Mouse (Mus musculus) G1E (cell line): Measurements from ENCODE around the gene Col4a1. TPM values are rescaled to one million over a fixed set of nuclear protein-coding genes. Genes with fewer than 3 reads are reported as not detected.

Experiments used
- ATAC-seq: 2 replicates; pipeline ENCODE4 v1.8.0; 2016; ENCODE audit warnings: mild to moderate bottlenecking; ENCODE audit not compliant: insufficient number of reproducible peaks, poor library complexity, low FRiP score, severe bottlenecking; ENCODE audit errors: extremely low read depth
- DNase-seq: peaks from one replicate; pipeline ENCODE4 v3.0.0; 2012; ENCODE audit warnings: low spot score
- H3K27me3 ChIP-seq: 2 replicates; pipeline ENCODE4 v1.6.1; 2012; ENCODE audit warnings: mild to moderate bottlenecking, low read length, inconsistent platforms; ENCODE audit not compliant: insufficient read depth
- H3K36me3 ChIP-seq: replicated peaks from 2 replicates; pipeline ENCODE3; 2012; ENCODE audit warnings: mild to moderate bottlenecking, inconsistent platforms
- H3K4me1 ChIP-seq: 2 replicates; pipeline ENCODE4 v1.6.1; 2012; ENCODE audit warnings: low read depth, low read length, inconsistent platforms, mixed read lengths; ENCODE audit not compliant: insufficient read depth
- H3K4me3 ChIP-seq: 2 replicates; pipeline ENCODE4 v1.5.1; 2012; ENCODE audit warnings: low read depth, mild to moderate bottlenecking, inconsistent platforms, low read length, moderate library complexity, mixed read lengths
- H3K9me3 ChIP-seq: replicated peaks from 2 replicates; pipeline ENCODE4 v1.6.1; 2012; ENCODE audit warnings: inconsistent platforms
- CTCF ChIP-seq: IDR thresholded peaks from 2 replicates; pipeline ENCODE4 v1.5.1; 2012; ENCODE audit warnings: low read depth, low read length, inconsistent platforms, mixed read lengths
- GATA1 ChIP-seq: IDR thresholded peaks from 2 replicates; pipeline ENCODE4 v1.6.1; 2012; ENCODE audit warnings: borderline replicate concordance, low read length, inconsistent platforms, mixed read lengths
- GATA2 ChIP-seq: IDR thresholded peaks from 2 replicates; pipeline ENCODE4 v1.6.1; 2012; ENCODE audit warnings: low read depth, low read length, inconsistent platforms, borderline replicate concordance
- POLR2AphosphoS5 ChIP-seq: IDR thresholded peaks from 2 replicates; pipeline ENCODE4 v1.6.1; 2012; ENCODE audit warnings: low read depth, low read length, inconsistent platforms; ENCODE audit not compliant: insufficient replicate concordance
- TAL1 ChIP-seq: conservative IDR thresholded peaks from 2 replicates; pipeline ENCODE4 v1.6.1; 2012; ENCODE audit warnings: low read depth, low read length, inconsistent platforms, mixed read lengths
- polyA plus RNA-seq: library from polyadenylated mRNA; stranded (reverse); fragments of >175 nt; gene quantifications from 2 replicates; pipeline ENCODE4 v1.2.3, GENCODE M21; 2012
- total RNA-seq, 2 experiments: library from RNA; stranded (forward) in 1 of 2; stranded (reverse) in 1 of 2; fragments of 200-1000 nt in 1 of 2; fragments of >200 nt in 1 of 2; fragmentation: Nextera tagmentation in 1 of 2; gene quantifications; 2 replicates each; pipeline ENCODE4 v1.2.3; 2014 to 2017

Col4a1 gene
- total and polyA plus RNA-seq, 3 experiments = 0.05 TPM; not detected in 2

DNA sequence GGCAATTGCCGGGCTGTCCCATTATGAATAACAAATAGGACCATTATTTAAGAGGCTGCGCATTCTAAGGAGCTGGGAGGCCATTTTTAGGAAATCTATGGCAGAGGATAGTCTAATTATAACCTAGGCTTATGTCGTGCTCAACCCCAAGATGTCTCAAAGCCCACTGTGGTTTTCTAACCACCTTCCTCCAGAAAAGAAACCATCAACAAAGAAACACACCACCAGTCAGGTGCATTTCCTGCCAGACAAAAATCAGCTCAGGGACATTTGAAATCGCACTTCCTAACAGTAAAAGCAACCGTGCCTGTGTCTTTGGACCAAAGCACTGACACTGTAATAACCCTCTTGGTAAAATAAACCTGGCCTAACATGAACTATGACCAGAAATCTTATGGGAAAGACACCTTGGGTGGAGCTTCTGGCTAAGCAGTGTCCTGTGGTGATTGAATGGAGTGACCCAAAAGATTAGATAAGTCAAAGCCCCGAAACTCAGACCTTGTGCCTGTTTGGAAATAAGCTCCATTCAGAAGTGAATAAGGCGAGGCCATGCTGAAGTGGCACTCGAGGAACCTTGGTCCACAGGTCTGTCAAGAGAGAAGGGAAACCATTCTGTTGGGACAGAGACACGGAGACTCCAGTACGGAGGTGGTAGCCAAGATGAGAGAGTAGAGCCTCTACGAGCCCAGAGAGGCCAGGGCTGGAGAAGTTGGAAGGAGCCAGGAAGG is 131.0 kb downstream of the Col4a1 start:
- no peaks in the 10 kb centered on the region for H3K4me1 ChIP-seq
- H3K36me3 ChIP-seq = no peaks in the 10 kb centered on the region
- DNase-seq (no peak), ATAC-seq (no peak)
- H3K4me3 ChIP-seq = no peak overlapping the region
- TF ChIP-seq TAL1 (no peak), GATA1 (no peak), GATA2 (no peak), POLR2AphosphoS5 (no peak), CTCF (no peak)
- peaks cover 64% of the 10 kb centered on the region for H3K27me3 ChIP-seq
- H3K9me3 ChIP-seq = no peaks in the 10 kb centered on the region

DNA sequence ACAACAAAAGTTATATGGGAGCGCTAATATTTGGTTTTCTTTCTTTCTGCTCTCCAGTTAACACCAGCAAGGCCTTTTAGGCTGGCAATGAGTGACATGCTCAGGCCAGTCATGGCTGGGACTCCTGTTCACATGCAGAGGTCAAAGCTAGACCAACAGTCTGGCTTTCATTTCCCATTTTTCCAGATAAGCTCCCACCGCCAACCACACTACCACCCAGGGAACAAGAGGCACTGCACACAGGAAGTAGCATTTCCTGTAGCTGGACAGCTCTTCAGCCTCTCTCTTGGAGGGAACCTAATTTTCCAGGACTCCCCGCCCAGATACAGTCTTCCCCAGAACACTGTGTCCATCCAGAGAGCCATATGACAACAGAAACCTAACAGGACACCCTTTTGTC is 132.8 kb downstream of the Col4a1 start:
- TF ChIP-seq CTCF (no peak), GATA2 (no peak), TAL1 (no peak), GATA1 (no peak), POLR2AphosphoS5 (no peak)
- ATAC-seq = no peak
- Histone ChIP-seq H3K4me1 (no peaks in the 10 kb centered on the region; the same call in 1 of the 2 replicates), H3K9me3 (no peaks in the 10 kb centered on the region), H3K27me3 (peaks cover 57% of the 10 kb centered on the region), H3K4me3 (no peak overlapping the region), H3K36me3 (no peaks in the 10 kb centered on the region)
- DNase-seq = no peak

DNA sequence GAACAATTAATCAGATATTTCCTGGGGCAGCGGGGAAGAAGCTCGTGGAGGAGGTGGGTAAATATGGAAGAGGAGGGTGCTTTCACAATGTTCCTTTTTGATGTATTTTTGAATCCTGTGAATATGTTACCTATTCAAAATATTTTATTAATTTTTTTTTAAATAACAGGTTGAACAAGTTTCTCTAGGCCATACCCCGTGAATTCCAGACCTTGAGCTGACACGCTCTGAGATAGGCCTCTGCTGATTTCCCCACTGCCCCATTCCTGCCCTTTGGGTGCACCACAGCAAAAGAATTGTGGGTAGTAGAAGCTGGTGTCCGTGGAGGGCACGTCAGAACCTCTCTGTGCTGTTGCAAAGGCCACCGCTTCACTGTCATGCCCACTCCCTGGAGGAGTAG is 136.2 kb downstream of the Col4a1 start:
- Histone ChIP-seq H3K4me1 (no peaks in the 10 kb centered on the region; the same call in none of the 2 replicates), H3K9me3 (no peaks in the 10 kb centered on the region), H3K36me3 (no peaks in the 10 kb centered on the region), H3K27me3 (peaks cover 53% of the 10 kb centered on the region), H3K4me3 (no peak overlapping the region)
- DNase-seq (no peak), ATAC-seq (no peak)
- no peak for TF ChIP-seq CTCF
- TF ChIP-seq GATA2 = no peak
- TF ChIP-seq POLR2AphosphoS5 = no peak
- no peak for TF ChIP-seq GATA1
- no peak for TF ChIP-seq TAL1

DNA sequence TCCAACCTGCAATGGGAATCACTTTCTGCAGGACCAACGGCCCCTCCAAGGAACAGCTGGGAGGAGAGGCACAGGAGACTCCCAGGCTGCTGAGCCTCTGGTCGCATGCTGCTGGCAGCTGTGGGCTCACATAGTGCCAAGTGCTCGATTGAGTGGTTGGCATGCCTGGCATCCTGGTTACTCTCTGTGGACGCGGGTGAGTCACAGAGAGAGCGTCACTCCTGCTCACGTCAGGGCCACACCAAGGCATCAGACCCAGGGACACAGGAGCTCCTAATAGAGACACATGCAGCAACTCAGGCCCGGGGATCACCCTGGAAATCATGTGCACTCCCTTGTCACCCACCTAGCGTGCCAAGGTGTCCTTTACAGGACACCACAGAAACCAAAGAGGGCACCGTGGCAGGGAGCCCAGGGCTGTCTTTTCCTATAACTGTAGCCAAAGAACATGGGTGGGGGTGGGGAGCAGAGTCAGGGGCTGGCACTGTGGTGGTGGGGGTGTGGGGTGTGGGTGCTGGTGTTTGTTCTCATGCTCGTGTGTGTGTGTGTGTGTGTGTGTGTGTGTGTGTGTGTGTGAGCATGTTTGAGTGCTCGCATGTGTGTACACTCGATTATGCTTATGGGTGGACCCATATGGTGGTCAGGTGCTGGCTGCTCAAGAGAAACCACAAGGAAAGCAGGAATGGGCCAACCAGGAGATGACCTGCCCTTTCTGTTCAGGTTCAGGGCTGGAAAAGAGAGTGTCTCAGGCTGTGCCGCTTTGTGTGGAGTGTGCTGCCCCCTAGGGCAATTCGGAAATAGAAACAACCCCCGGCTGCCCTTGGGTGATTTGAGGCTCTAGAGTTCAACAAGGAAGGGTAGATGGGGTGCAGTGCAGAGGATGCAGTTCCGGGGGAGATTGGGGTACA is 139.1 kb downstream of the Col4a1 start:
- no peaks in the 10 kb centered on the region for H3K9me3 ChIP-seq
- no peak for TF ChIP-seq CTCF
- no peak for TF ChIP-seq TAL1
- no peak for TF ChIP-seq GATA1
- TF ChIP-seq GATA2 = no peak
- TF ChIP-seq POLR2AphosphoS5 = no peak
- H3K27me3 ChIP-seq = peaks cover 32% of the 10 kb centered on the region
- H3K4me1 ChIP-seq = no peaks in the 10 kb centered on the region; the same call in none of the 2 replicates
- DNase-seq (peak; percentile 17), ATAC-seq (no peak)
- no peak overlapping the region for H3K4me3 ChIP-seq
- H3K36me3 ChIP-seq = no peaks in the 10 kb centered on the region

DNA sequence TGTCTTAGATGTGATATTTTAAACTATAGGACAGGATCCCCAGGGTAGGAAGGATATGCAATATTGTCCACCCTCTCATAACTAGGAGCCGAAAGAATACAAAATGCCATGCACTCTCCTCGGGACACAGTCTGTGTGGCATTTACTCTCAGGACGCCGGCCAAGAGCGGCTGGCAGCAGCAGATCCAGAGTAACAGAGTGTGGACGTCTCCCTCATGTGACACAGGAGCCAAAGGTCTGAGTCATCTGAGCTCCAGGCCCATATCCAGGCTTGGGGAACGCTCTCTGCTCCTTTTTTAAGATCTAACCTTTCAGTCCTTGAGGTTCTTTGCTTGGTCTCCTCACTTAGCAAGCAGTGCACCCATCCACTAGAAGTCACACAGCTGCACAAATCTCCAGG is 141.1 kb downstream of the Col4a1 start:
- DNase-seq (no peak), ATAC-seq (no peak)
- Histone ChIP-seq H3K36me3 (no peaks in the 10 kb centered on the region), H3K4me1 (no peaks in the 10 kb centered on the region; the same call in none of the 2 replicates), H3K9me3 (no peaks in the 10 kb centered on the region), H3K4me3 (no peak overlapping the region), H3K27me3 (peaks cover 24% of the 10 kb centered on the region)
- TF ChIP-seq GATA1 (no peak), POLR2AphosphoS5 (no peak), CTCF (no peak), TAL1 (no peak), GATA2 (no peak)

DNA sequence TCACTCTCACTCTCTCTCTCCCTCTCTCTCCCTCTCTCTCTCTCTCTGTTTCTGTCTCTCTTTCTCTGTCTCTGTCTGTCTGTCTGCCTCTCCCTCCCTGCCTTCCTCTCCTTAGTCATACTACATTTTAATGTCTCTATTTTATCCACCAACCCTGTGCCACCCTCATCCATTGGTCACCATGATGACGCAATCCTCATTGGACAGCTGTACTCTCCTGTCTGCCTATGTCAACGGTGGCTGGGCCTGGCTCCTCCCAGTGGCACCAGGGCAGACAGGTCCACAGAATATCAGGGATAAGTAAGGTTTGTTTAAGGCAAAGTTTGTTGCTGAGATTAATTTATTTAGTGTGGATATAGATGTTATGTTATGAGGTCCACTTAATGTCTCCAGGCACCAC is 143.2 kb downstream of the Col4a1 start:
- Histone ChIP-seq H3K36me3 (no peaks in the 10 kb centered on the region), H3K9me3 (no peaks in the 10 kb centered on the region), H3K4me3 (no peak overlapping the region), H3K27me3 (peaks cover 33% of the 10 kb centered on the region), H3K4me1 (no peaks in the 10 kb centered on the region; the same call in 1 of the 2 replicates)
- TF ChIP-seq GATA1 = no peak
- no peak for TF ChIP-seq POLR2AphosphoS5
- TF ChIP-seq TAL1 = no peak
- no peak for TF ChIP-seq CTCF
- TF ChIP-seq GATA2 = no peak
- ATAC-seq (no peak), DNase-seq (no peak)
